Mouse (Mus musculus) ZHBTc4 (cell line): ENCODE measurements around the gene Arhgap8.

Experiments
- DNase-seq: peaks from one replicate; pipeline ENCODE4 v3.0.0-alpha.2; 2011; ENCODE audit warnings: low read depth, low spot score

Gene Arhgap8

GRCm38 (mm10) chr15:84719791-84720190, at the start of gene Arhgap8:
Arhgap8 (plus strand) TSS chr15:84720052.
- peak; percentile 70 for DNase-seq

DNA sequence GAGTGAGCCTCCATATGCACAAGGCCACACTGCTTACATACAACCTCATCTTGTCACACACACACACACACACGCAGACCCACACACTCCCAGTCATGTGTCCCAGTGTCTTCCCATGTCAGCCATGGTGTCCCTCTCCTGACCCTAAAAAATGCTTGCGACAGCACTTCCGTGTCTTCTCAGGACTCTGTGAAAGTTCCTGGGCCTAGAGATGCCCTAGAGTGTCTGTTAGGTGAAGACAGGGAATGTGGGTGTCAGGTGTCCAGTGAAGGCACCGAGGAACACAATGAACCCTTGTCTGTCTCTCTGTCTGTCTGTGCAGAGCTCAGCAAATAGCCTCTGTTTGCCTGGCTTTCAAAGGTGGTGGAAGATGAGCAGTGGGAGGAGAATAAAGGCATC, 49.2 kb upstream of the Arhgap8 start:
- DNase-seq, result no peak

- DNase-seq, result peak; percentile 56
Measured at GRCm38 (mm10) chr15:84671401-84672307, 48.2 kb upstream of the Arhgap8 start.

- DNase-seq, result no peak
Measured at GRCm38 (mm10) chr15:84672308-84672615, 47.6 kb upstream of the Arhgap8 start.

- DNase-seq, result no peak
Measured at GRCm38 (mm10) chr15:84672616-84673015, 47.2 kb upstream of the Arhgap8 start.

- no peak for DNase-seq
Measured at GRCm38 (mm10) chr15:84674329-84675067, 45.4 kb upstream of the Arhgap8 start.

GRCm38 (mm10) chr15:84675317-84675716, 44.5 kb upstream of the Arhgap8 start:
- DNase-seq, result no peak

GRCm38 (mm10) chr15:84677943-84678342, 41.9 kb upstream of the Arhgap8 start:
- no peak for DNase-seq

GRCm38 (mm10) chr15:84679090-84679489, 40.8 kb upstream of the Arhgap8 start:
- DNase-seq, result peak; percentile 72

GRCm38 (mm10) chr15:84679794-84680193, 40.1 kb upstream of the Arhgap8 start:
- no peak for DNase-seq

DNA sequence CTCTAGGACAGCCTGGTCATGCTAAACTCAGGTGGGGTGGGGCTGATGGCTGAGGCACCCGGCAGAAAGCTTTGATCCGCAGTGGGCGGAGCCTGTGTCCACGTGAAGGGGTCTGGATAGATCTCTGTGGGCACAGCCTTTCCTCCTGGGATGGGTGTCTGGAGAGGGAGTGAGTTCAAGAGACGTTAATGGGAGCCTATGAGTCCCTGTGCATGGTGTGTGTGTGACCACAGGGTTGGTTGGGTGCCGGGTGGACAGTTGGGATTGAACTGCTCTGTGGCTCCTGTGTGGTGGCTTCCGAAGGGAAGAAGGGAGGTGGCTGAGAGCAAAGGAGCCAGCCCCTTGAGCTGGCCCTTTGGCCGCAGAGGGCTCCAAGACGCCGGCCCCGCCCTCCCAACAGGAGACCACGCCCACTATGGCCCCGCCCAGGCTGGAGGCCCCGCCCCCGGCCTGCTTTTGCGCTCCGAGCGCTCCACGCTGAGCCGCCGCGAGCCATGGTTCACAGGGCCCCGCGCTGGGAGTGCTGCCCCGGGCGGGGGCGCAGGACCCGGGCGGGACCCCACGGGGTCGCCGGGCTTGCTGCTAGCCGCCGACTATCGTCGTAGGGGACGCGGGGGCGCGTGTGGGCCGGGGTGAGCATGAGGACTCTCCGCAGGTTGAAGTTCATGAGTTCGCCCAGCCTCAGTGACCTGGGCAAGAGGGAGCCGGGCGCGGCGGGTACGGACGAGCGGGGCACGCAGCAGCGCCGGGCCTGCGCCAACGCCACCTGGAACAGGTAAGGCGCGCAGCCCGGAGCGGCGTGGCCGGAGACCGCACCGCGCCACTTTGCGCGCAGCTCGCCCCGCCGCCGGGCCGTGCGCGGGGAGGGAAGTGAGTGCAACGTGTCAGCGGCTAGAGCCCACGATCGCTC, 39.1 kb upstream of the Arhgap8 start:
- peak; percentile 95 for DNase-seq

GRCm38 (mm10) chr15:84681455-84682193, 38.2 kb upstream of the Arhgap8 start:
- DNase-seq, result peak; percentile 68

GRCm38 (mm10) chr15:84682206-84682605, 37.6 kb upstream of the Arhgap8 start:
- DNase-seq, result no peak

GRCm38 (mm10) chr15:84682821-84683220, 37.0 kb upstream of the Arhgap8 start:
- no peak for DNase-seq

DNA sequence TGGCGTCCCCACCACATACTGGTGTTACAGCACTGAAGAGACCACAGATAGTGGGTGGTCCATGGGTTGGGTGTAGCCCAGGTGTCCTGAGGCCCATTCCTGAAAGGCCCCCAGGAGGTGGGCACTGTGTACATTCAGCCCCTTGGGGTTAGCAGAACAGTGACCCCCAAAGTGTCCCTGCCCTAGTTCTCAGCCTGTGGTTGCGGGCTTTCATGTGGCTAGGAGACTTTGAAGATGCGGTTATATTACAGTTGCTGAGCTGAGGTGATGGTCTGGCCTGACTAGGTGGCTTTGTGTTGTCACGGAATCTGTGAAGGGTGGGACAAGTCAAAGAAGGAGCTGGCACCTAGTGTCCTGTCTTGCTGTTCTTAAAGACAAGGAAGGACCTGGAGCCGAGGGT, 35.3 kb upstream of the Arhgap8 start:
- no peak for DNase-seq

DNA sequence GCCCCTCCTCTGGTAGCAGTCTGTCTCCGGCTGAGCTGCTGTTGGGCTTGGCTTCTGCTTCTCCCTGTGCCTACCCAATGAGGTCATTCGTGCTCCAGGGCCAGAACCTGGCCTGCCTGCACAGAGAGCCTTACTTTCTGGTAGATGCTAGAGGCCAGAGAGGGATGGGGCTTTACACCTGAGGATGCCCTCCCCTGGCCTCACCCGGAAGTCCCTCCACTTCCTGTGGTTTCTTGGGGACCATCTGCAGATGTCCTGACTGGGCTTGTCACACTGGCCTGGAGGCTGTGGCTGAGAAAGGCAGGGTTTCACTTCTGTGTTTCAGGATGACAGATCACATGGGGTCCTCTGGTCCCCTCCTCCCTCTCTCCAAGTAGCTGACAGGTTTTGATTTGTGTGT, 34.4 kb upstream of the Arhgap8 start:
- no peak for DNase-seq

GRCm38 (mm10) chr15:84687904-84688303, 31.9 kb upstream of the Arhgap8 start:
- DNase-seq, result no peak

DNA sequence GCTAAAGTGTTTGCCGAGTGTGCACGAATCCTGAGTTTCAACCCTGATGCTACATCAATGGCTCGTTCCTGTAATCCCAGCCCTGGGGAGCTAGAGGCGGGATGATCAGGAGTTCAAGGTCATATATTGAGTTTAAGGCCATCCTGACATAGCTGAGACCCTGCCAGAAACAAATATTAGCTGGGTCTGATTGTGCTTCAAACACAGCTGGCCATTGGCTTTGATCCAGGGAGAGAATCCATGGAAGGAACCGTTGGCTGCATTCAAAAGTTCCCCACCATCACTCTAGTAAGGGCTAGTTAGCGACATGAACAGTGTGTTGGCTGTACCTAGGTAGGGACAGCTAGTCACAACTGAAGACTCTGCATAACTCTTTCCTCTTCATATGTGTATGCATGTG, 30.5 kb upstream of the Arhgap8 start:
- DNase-seq, result no peak

DNA sequence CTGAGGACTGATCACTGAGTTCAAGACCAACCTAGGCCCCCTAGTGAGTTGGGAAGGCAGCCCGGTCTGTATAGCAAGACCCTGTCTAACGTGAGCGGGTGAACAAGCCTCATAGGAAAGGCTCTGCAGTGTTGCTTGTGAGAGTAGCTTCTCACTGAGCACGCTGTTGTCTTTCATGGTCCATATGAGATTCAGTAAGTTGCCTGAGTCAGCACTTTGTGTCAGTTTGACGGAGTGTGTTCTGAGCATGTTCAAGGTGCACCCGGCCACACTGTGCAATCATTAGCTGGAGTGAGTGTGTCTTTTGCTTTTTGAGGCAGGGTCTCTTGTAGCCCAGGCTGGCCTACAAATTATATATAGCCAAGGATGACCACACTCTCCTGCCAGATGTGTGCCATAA, 28.3 kb upstream of the Arhgap8 start:
- no peak for DNase-seq

DNA sequence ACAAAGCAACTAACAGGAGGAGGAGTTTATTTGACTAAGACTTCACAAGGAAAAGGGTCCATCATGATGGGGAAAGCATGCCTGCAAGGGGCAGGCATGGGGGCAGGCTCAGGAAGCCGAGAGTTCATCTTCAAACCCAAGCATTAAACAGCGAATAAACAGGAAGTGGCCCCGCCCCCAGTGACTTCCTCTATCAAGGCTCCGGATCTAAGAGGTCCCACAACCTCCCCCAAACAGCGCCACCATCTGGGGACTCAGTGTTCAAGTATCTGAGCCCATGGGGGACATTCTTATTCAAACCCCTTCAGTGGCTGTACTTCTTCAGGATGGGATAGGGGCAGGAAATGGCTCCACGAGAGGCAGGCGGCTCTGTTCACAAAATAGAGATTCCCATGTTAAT, 27.2 kb upstream of the Arhgap8 start:
- peak; percentile 56 for DNase-seq

DNA sequence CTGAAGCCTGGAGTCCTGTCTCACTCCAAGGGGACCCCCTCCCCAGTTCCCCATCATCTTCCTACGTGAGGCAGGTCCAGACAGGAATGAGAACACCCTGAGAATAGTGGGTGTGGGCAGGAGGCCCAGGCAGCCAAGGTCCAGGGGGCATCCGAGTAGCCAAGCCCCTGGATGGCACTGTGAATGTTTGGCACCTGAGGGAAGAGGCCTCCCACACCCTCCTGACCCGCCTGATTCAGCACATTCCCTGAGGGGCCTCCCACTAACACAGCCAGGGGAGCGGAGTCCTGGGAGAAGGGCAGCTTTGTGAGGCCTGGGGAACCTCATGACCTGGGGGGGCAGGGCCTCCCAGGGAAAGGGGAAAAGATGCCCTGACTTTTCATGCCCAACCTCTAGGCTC, 23.8 kb upstream of the Arhgap8 start:
- no peak for DNase-seq
